8 mouse cellular contexts compared by ENCODE assay signal in the genomic region with DNA sequence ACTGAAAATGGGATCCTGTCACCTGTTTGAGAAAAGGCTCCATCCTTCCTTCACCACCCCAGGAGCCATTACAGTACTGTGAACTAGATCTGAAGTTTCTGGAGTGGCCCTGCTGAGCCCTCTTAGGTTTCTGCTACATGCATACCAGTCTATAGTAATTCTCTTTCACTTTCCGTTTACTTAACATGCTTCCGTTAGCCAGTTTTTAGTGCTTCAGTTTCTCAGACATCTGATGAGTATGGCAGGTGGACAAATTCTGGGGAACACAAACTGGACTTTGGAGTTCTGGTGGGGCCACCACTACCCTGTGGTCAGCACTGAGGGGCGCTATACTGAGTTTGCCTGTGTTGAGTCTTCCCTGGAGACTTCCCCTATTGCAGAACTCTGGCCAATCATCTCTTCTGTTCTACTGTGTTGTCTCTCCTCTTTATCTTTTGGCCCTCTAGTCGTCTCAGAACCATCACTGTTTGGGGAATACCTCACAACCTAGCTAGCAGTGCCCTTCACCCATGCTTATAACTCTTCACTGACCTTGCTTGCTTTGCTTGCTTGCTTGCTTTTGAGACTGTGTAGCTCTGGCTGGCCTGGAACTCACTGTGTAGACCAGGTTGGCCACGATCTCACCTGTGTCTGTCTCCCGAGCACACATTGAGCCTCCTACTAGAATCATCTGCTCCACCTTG. TPM values are rescaled to one million over a fixed set of nuclear protein-coding genes. Genes with fewer than 3 reads are reported as not detected.
DNase-seq lines count a peak whose midpoint lies in the region; ATAC-seq and TF ChIP-seq lines count a peak whose summit lies in the region.

No protein-coding gene starts in this region.

- WGBS in embryonic facial prominence, embryonic 10.5 days: 82% methylated on average over 6 of the region's 6 CpGs
- WGBS in midbrain, embryonic 14.5 days: 77% methylated on average over 6 of the region's 6 CpGs

- H3K4me3 ChIP-seq in testis, adult 2 months (ENCODE audit: control insufficient read depth, low read depth, low read length): peak overlapping the region; percentile 93
- peak overlapping the region; percentile 93 for H3K4me3 ChIP-seq in embryonic facial prominence, embryonic 10.5 days
- H3K4me3 ChIP-seq in midbrain, embryonic 14.5 days (replicated peaks; ENCODE audit: low read depth, low read length): peak overlapping the region; percentile 87

- no peak for TF ChIP-seq CTCF in testis, adult 2 months (IDR thresholded peaks at IDR 0.05; ENCODE audit: control insufficient read depth, insufficient read depth, insufficient replicate concordance, low read depth, low read length)

- H3K27me3 ChIP-seq in testis, adult 2 months (ENCODE audit: control insufficient read depth, insufficient read depth, low read length): no peaks in the 10 kb centered on the region
- H3K27me3 ChIP-seq in embryonic facial prominence, embryonic 10.5 days (replicated peaks; ENCODE audit: low read depth, poor library complexity, severe bottlenecking): no peaks in the 10 kb centered on the region
- no peaks in the 10 kb centered on the region for H3K27me3 ChIP-seq in midbrain, embryonic 14.5 days (ENCODE audit: control insufficient read depth, insufficient read depth, low read length)

- TF ChIP-seq POLR2A in testis, adult 2 months (IDR thresholded peaks at IDR 0.05; ENCODE audit: control insufficient read depth, low read depth, low read length): no peak

- peaks cover 11% of the 10 kb centered on the region for H3K4me1 ChIP-seq in testis, adult 2 months (ENCODE audit: control insufficient read depth, insufficient read depth, low read length)
- H3K4me1 ChIP-seq in embryonic facial prominence, embryonic 10.5 days: peaks cover 25% of the 10 kb centered on the region
- peaks cover 19% of the 10 kb centered on the region for H3K4me1 ChIP-seq in midbrain, embryonic 14.5 days (ENCODE audit: control insufficient read depth, insufficient read depth, low read length)

- DNase-seq in testis, postnatal 10 days (ENCODE audit: low spot score): no peak
- no peak for DNase-seq in embryonic facial prominence, embryonic 10.5 days (ENCODE audit: low spot score)
- no peak for DNase-seq in midbrain, embryonic 14.5 days
- DNase-seq in right cerebral cortex, adult 2 months (ENCODE audit: low spot score in 2 of 2): no peak
- no peak for DNase-seq in layer of hippocampus, adult 9-11 months
- no peak for DNase-seq in urinary bladder, postnatal 36 days (ENCODE audit: low spot score in 2 of 2)

- H3K36me3 ChIP-seq in testis, adult 2 months (ENCODE audit: control insufficient read depth, insufficient read depth, low read length): no peaks in the 10 kb centered on the region; the same call in 1 of the 2 replicates
- H3K36me3 ChIP-seq in embryonic facial prominence, embryonic 10.5 days (replicated peaks): peaks cover 41% of the 10 kb centered on the region
- H3K36me3 ChIP-seq in midbrain, embryonic 14.5 days (ENCODE audit: control insufficient read depth, insufficient read depth, low read length): peaks cover 29% of the 10 kb centered on the region

- H3K9me3 ChIP-seq in embryonic facial prominence, embryonic 10.5 days: no peaks in the 10 kb centered on the region
- no peaks in the 10 kb centered on the region for H3K9me3 ChIP-seq in midbrain, embryonic 14.5 days (ENCODE audit: control insufficient read depth, low read length)

- peak; percentile 49 for ATAC-seq in inflammation-experienced regulatory T-cells, adult 6 months
- ATAC-seq in midbrain, embryonic 14.5 days (ENCODE audit: low FRiP score, low TSS enrichment): no peak; the same call in 1 of the 2 replicates

- H3K27ac ChIP-seq in testis, adult 2 months (ENCODE audit: control insufficient read depth, insufficient read depth, low read depth, low read length): peak overlapping the region; percentile 26; the same call in 1 of the 2 replicates
- peak overlapping the region; percentile 93 for H3K27ac ChIP-seq in embryonic facial prominence, embryonic 10.5 days (replicated peaks)
- peak overlapping the region; percentile 93 for H3K27ac ChIP-seq in midbrain, embryonic 14.5 days (replicated peaks; ENCODE audit: low read depth, low read length)

- peak overlapping the region; percentile 69 for H3K4me2 ChIP-seq in midbrain, embryonic 14.5 days (ENCODE audit: low read length)

- H3K9ac ChIP-seq in midbrain, embryonic 14.5 days (replicated peaks; ENCODE audit: low read length): peak overlapping the region; percentile 90

RNA-seq across cellular contexts. Expression of a gene that starts 0.9 kb away (rescaled TPM):
- 19.6 and 22.3 TPM in 2 replicates for polyA plus RNA-seq in testis, adult 2 months (2012; rRNA removed)
- 137 and 138 TPM in 2 replicates for polyA plus RNA-seq in embryonic facial prominence, embryonic 10.5 days (2016; fragmentation: Nextera tagmentation; extraction: Ambion mirVana)
- polyA plus RNA-seq in inflammation-experienced regulatory T-cells, adult 6 months (2017; shearing (Covaris generic)): 100 to 1,000 TPM; 127 to 153 (median 139) TPM
- 145 and 148 TPM in 2 replicates for polyA plus RNA-seq in midbrain, embryonic 14.5 days (2014; fragmentation: Nextera tagmentation; extraction: Ambion mirVana)

RNA-seq across cellular contexts. Expression of a gene that starts 14.3 kb away (rescaled TPM):
- 1,767 and 1,838 TPM in 2 replicates for polyA plus RNA-seq in testis, adult 2 months (2012; rRNA removed)
- 5.1 and 5.3 TPM in 2 replicates for polyA plus RNA-seq in embryonic facial prominence, embryonic 10.5 days (2016; fragmentation: Nextera tagmentation; extraction: Ambion mirVana)
- polyA plus RNA-seq in inflammation-experienced regulatory T-cells, adult 6 months (2017; shearing (Covaris generic)): 1 to 10 TPM; 1.6 to 2.3 (median 2.3) TPM
- 2.1 and 2.3 TPM in 2 replicates for polyA plus RNA-seq in midbrain, embryonic 14.5 days (2014; fragmentation: Nextera tagmentation; extraction: Ambion mirVana)

RNA-seq across cellular contexts. Expression of a gene that starts 27.0 kb away (rescaled TPM):
- polyA plus RNA-seq in testis, adult 2 months (2012; rRNA removed): 7.6 and 8.8 TPM in 2 replicates
- 18.0 and 19.1 TPM in 2 replicates for polyA plus RNA-seq in embryonic facial prominence, embryonic 10.5 days (2016; fragmentation: Nextera tagmentation; extraction: Ambion mirVana)
- 1 to 10 TPM; 4.8 to 7.2 (median 6.3) TPM for polyA plus RNA-seq in inflammation-experienced regulatory T-cells, adult 6 months (2017; shearing (Covaris generic))
- polyA plus RNA-seq in midbrain, embryonic 14.5 days (2014; fragmentation: Nextera tagmentation; extraction: Ambion mirVana): 21.5 and 23.9 TPM in 2 replicates

RNA-seq across cellular contexts. Expression of a gene that starts 48.6 kb away (rescaled TPM):
- polyA plus RNA-seq in testis, adult 2 months (2012; rRNA removed): 2.3 and 3.0 TPM in 2 replicates
- polyA plus RNA-seq in embryonic facial prominence, embryonic 10.5 days (2016; fragmentation: Nextera tagmentation; extraction: Ambion mirVana): 9.4 and 10.0 TPM in 2 replicates
- polyA plus RNA-seq in inflammation-experienced regulatory T-cells, adult 6 months (2017; shearing (Covaris generic)): 10 to 100 TPM; 15.9 to 27.5 (median 21.3) TPM
- polyA plus RNA-seq in midbrain, embryonic 14.5 days (2014; fragmentation: Nextera tagmentation; extraction: Ambion mirVana): 4.9 and 5.2 TPM in 2 replicates

Comparison
In these comparisons a context has a peak if more than half of its experiments do, and no peak if none do; other contexts are left out.
1. H3K27ac ChIP-seq: peak in every context shown above with its lines; median percentile 93 in embryonic facial prominence, embryonic 10.5 days; 93 in midbrain, embryonic 14.5 days; 26 in testis, adult 2 months.
2. RNA of a gene that starts 14.3 kb away (polyA plus RNA-seq): 1,767 to 1,838 TPM in testis, adult 2 months; 5.1 to 5.3 TPM in embryonic facial prominence, embryonic 10.5 days, 1.6 to 2.3 TPM in inflammation-experienced regulatory T-cells, adult 6 months and 2.1 to 2.3 TPM in midbrain, embryonic 14.5 days; every median in the first group is over 100 times any median in the second.
3. Peak in every context shown above with its lines, with median percentiles within 50 percentile points of each other: H3K4me3 ChIP-seq.